Mouse (Mus musculus) limb, embryonic 12.5 days (tissue): ENCODE measurements at regions not wholly inside any gene's neighbourhood (a gene's known extent, or its start where the extent isn't known, plus 50 kb on each side); places are given as distances from the start of the nearest gene placed in this dataset.

Source experiments
- ATAC-seq: fragments of 200-750 bp; cut with Nextera tagmentation; 2 replicates; pipeline ENCODE4 v1.8.0; 2017; ENCODE audit warnings: low read depth, moderate TSS enrichment; ENCODE audit not compliant: insufficient number of reproducible peaks, insufficient read depth, low FRiP score, low TSS enrichment
- H3K27ac ChIP-seq: fragments of 300-500 bp; sonication (generic); 2 replicates; pipeline ENCODE4 v1.5.1; 2016; ENCODE audit warnings: mild to moderate bottlenecking, moderate library complexity
- H3K27me3 ChIP-seq: fragments of 300-500 bp; sonication (generic); 2 replicates; pipeline ENCODE4 v1.6.1; 2016; ENCODE audit warnings: mild to moderate bottlenecking, moderate library complexity
- H3K36me3 ChIP-seq: fragments of 300-500 bp; sonication (generic); 2 replicates; pipeline ENCODE4 v1.6.1; 2016; ENCODE audit warnings: mild to moderate bottlenecking, moderate library complexity
- H3K4me1 ChIP-seq: fragments of 300-500 bp; sonication (generic); replicated peaks from 2 replicates; pipeline ENCODE4 v1.6.1; 2016
- H3K4me2 ChIP-seq: fragments of 300-500 bp; sonication (generic); 2 replicates; pipeline ENCODE4 v1.6.1; 2016; ENCODE audit warnings: mild to moderate bottlenecking, moderate library complexity
- H3K4me3 ChIP-seq: fragments of 300-500 bp; sonication (generic); replicated peaks from 2 replicates; pipeline ENCODE4 v1.5.1; 2016; ENCODE audit warnings: mild to moderate bottlenecking
- H3K9ac ChIP-seq: fragments of 300-500 bp; sonication (generic); replicated peaks from 2 replicates; pipeline ENCODE4 v1.6.1; 2016; ENCODE audit warnings: mild to moderate bottlenecking, moderate library complexity
- H3K9me3 ChIP-seq: fragments of 300-500 bp; sonication (generic); 2 replicates; pipeline ENCODE4 v1.6.1; 2016; ENCODE audit warnings: mild to moderate bottlenecking, moderate library complexity
- WGBS: fragments of 180-500 bp; shearing (Covaris S2); methylation state at CpG from one replicate; pipeline ENCODE4 v1.1.7; 2016; 5-methylcytosine and 5-hydroxymethylcytosine counted together

DNA sequence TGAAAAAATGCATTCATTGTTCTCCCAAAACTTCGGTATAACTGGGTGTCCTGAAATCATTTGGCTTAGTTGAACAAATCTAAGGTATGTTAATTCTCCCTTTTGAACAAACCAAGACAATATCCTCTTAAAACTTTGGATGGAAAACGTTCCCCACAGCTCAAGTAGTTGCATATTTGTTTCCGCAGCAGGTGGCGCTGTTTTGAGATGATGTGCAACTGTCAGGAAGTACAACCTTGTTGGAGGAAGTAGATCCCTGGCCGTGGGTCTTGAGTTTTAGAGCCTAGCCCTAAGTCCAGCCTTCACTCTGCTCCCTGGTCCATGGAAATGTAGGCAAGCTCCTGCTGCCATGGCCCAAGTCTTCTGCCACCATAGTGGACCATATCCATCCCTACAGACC lies 252.5 kb downstream of the Pdcd6ip start:
- no peak overlapping the region for H3K27ac ChIP-seq
- WGBS = 87% methylated on average over 5 of the region's 5 CpGs
- no peak overlapping the region for H3K4me2 ChIP-seq
- no peaks in the 10 kb centered on the region for H3K4me1 ChIP-seq
- no peak for ATAC-seq
- no peak overlapping the region for H3K9ac ChIP-seq
- H3K9me3 ChIP-seq = no peaks in the 10 kb centered on the region
- no peaks in the 10 kb centered on the region for H3K36me3 ChIP-seq
- no peaks in the 10 kb centered on the region for H3K27me3 ChIP-seq
- no peak overlapping the region for H3K4me3 ChIP-seq

- Histone ChIP-seq H3K4me2 (no peak overlapping the region), H3K27me3 (no peaks in the 10 kb centered on the region), H3K4me1 (no peaks in the 10 kb centered on the region), H3K9ac (no peak overlapping the region), H3K36me3 (no peaks in the 10 kb centered on the region), H3K27ac (no peak overlapping the region), H3K4me3 (no peak overlapping the region), H3K9me3 (no peaks in the 10 kb centered on the region)
- 82% methylated on average over 3 of the region's 3 CpGs for WGBS
- no peak for ATAC-seq
These were observed 254.8 kb downstream of the Pdcd6ip start for GRCm38 (mm10) chr9:113453231-113453630.

GRCm38 (mm10) chr9:113441770-113442411 lies 266.2 kb downstream of the Pdcd6ip start:
- Histone ChIP-seq H3K4me2 (peak overlapping the region; percentile 56), H3K27ac (no peak overlapping the region), H3K36me3 (no peaks in the 10 kb centered on the region), H3K4me1 (peaks cover 15% of the 10 kb centered on the region), H3K4me3 (peak overlapping the region; percentile 31), H3K27me3 (peaks cover 13% of the 10 kb centered on the region), H3K9ac (no peak overlapping the region), H3K9me3 (no peaks in the 10 kb centered on the region)
- ATAC-seq = no peak
- 9% methylated on average over 21 of the region's 21 CpGs for WGBS

DNA sequence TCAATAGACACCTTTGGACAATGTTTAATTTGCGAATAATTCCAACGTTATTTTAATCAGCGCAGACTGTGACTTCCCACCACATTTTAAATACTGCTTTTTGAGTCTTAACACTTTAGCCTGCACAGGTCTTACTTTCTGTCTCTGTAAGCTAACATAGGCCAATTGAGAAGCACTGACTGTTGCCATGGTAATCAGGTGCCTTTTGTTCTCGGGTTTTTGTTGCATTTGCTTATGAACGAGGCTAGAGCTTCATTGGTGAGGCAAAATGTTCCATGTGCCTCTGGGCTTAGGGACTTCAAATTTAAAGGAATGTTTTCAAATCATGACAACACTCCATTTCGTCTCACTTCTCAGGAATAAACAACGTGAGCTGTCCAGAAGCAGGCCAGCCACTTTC lies 269.7 kb downstream of the Pdcd6ip start:
- Histone ChIP-seq H3K4me1 (peaks cover 15% of the 10 kb centered on the region), H3K36me3 (no peaks in the 10 kb centered on the region), H3K4me2 (no peak overlapping the region), H3K4me3 (no peak overlapping the region), H3K27ac (no peak overlapping the region), H3K27me3 (peaks cover 8% of the 10 kb centered on the region), H3K9ac (no peak overlapping the region), H3K9me3 (no peaks in the 10 kb centered on the region)
- no peak for ATAC-seq
- WGBS = 80% methylated on average over 7 of the region's 7 CpGs

DNA sequence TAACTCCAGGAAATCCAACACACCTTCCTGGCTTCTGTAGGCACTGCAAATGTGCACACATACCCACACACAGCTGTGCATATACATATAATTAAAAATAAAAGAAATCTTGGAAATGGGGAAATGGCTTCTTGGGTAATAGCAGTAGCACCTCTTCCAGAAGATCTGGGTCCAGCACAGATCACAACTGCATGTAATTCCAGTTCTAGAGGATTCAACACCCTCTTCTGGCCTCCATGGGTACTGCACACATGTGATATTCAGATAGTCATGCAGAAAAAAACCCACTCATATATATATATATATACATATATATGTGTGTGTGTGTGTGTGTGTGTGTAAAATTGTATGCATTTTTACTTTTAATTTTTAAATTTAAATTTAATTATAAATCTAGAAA lies 272.1 kb downstream of the Pdcd6ip start:
- Histone ChIP-seq H3K4me3 (no peak overlapping the region), H3K9me3 (no peaks in the 10 kb centered on the region), H3K27ac (no peak overlapping the region), H3K4me2 (no peak overlapping the region), H3K9ac (no peak overlapping the region), H3K36me3 (no peaks in the 10 kb centered on the region), H3K27me3 (no peaks in the 10 kb centered on the region), H3K4me1 (peaks cover 11% of the 10 kb centered on the region)
- no peak for ATAC-seq

DNA sequence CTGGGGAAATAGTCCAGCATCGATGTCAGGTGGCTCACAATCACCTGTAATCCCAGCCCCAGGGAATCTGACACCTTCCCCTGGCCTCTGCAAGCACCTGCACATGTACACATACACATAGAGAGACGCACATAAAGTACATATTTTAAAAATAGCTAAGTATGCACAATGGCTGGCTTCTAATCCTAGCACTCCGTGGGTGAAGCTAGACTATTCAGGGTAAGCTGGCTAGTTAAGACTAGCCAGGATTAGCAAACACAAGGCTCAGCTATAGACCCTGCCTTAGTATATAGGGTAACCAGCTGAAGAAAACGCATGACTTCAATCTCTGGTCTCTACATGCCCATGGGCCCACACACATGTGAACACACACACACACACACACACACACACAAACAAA lies 274.6 kb downstream of the Pdcd6ip start:
- Histone ChIP-seq H3K4me3 (no peak overlapping the region), H3K9ac (no peak overlapping the region), H3K27ac (no peak overlapping the region), H3K36me3 (no peaks in the 10 kb centered on the region), H3K9me3 (no peaks in the 10 kb centered on the region), H3K4me1 (no peaks in the 10 kb centered on the region), H3K4me2 (no peak overlapping the region), H3K27me3 (no peaks in the 10 kb centered on the region)
- 75% methylated on average over 4 of the region's 4 CpGs for WGBS
- ATAC-seq = no peak

- Histone ChIP-seq H3K9me3 (no peaks in the 10 kb centered on the region), H3K27me3 (no peaks in the 10 kb centered on the region), H3K4me3 (no peak overlapping the region), H3K4me1 (no peaks in the 10 kb centered on the region), H3K27ac (no peak overlapping the region), H3K9ac (no peak overlapping the region), H3K4me2 (no peak overlapping the region), H3K36me3 (no peaks in the 10 kb centered on the region)
- no peak for ATAC-seq
- WGBS = 87% methylated on average over 9 of the region's 9 CpGs
These were observed 275.4 kb downstream of the Pdcd6ip start for GRCm38 (mm10) chr9:113432601-113433179.

GRCm38 (mm10) chr9:113430411-113430810 lies 277.6 kb downstream of the Pdcd6ip start:
- H3K4me3 ChIP-seq = no peak overlapping the region
- no peak for ATAC-seq
- no peak overlapping the region for H3K4me2 ChIP-seq
- whole genome bisulfite sequencing = 76% methylated on average over 4 of the region's 4 CpGs
- no peaks in the 10 kb centered on the region for H3K4me1 ChIP-seq
- no peak overlapping the region for H3K27ac ChIP-seq
- no peak overlapping the region for H3K9ac ChIP-seq
- no peaks in the 10 kb centered on the region for H3K27me3 ChIP-seq
- no peaks in the 10 kb centered on the region for H3K36me3 ChIP-seq
- H3K9me3 ChIP-seq = no peaks in the 10 kb centered on the region

DNA sequence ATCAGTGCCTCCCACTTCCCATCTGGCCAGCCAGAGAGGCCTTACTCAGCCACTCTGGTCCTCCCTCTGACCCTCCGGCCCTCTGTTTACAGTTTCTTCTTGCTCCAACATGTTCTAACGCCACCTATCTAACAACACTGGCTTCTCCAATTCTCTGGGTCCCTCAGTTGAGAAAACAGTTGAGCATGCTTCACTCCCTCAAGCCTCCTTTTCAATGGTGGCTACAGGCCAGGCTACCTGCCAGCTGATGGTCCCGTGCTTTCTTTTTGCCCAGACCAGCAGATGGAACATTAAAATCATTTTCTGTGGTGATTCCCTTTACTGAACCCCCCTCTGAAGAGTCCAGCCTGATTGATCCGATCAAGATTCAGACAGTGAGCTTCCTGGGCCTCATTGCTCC lies 280.8 kb downstream of the Pdcd6ip start:
- no peak for ATAC-seq
- H3K4me3 ChIP-seq = no peak overlapping the region
- no peak overlapping the region for H3K27ac ChIP-seq
- WGBS = 77% methylated on average over 4 of the region's 4 CpGs
- no peak overlapping the region for H3K9ac ChIP-seq
- H3K27me3 ChIP-seq = no peaks in the 10 kb centered on the region
- no peaks in the 10 kb centered on the region for H3K4me1 ChIP-seq
- no peak overlapping the region for H3K4me2 ChIP-seq
- H3K9me3 ChIP-seq = no peaks in the 10 kb centered on the region
- H3K36me3 ChIP-seq = no peaks in the 10 kb centered on the region

GRCm38 (mm10) chr9:113426324-113426723 lies 281.7 kb downstream of the Pdcd6ip start:
- ATAC-seq = no peak
- Histone ChIP-seq H3K9ac (no peak overlapping the region), H3K4me2 (no peak overlapping the region), H3K4me1 (no peaks in the 10 kb centered on the region), H3K36me3 (no peaks in the 10 kb centered on the region), H3K27me3 (no peaks in the 10 kb centered on the region), H3K9me3 (no peaks in the 10 kb centered on the region), H3K27ac (no peak overlapping the region), H3K4me3 (no peak overlapping the region)
- WGBS = 89% methylated on average over 15 of the region's 15 CpGs

- Histone ChIP-seq H3K4me1 (no peaks in the 10 kb centered on the region), H3K27ac (no peak overlapping the region), H3K4me2 (no peak overlapping the region), H3K4me3 (no peak overlapping the region), H3K9ac (no peak overlapping the region), H3K27me3 (no peaks in the 10 kb centered on the region), H3K36me3 (no peaks in the 10 kb centered on the region), H3K9me3 (no peaks in the 10 kb centered on the region)
- no peak for ATAC-seq
These were observed 286.4 kb downstream of the Pdcd6ip start for GRCm38 (mm10) chr9:113421645-113422044.

- 93% methylated on average over 7 of the region's 7 CpGs for WGBS
- H3K4me1 ChIP-seq = no peaks in the 10 kb centered on the region
- no peak for ATAC-seq
- H3K4me2 ChIP-seq = no peak overlapping the region
- no peak overlapping the region for H3K27ac ChIP-seq
- H3K9ac ChIP-seq = no peak overlapping the region
- no peaks in the 10 kb centered on the region for H3K27me3 ChIP-seq
- H3K36me3 ChIP-seq = no peaks in the 10 kb centered on the region
- H3K4me3 ChIP-seq = no peak overlapping the region
- no peaks in the 10 kb centered on the region for H3K9me3 ChIP-seq
These were observed 286.9 kb downstream of the Pdcd6ip start for GRCm38 (mm10) chr9:113421121-113421520.
